Mouse (Mus musculus) liver, adult 2 months (tissue): ENCODE data around the gene Lsm2. TPM values are rescaled to one million over a fixed set of nuclear protein-coding genes. Genes with fewer than 3 reads are reported as not detected.

Experiments used
- DNase-seq: peaks from one replicate; pipeline ENCODE4 v3.0.0-alpha.2; 2011; ENCODE audit warnings: low read depth, low spot score; ENCODE audit errors: extremely low read depth
- H3K27ac ChIP-seq: fragments of 200-500 bp; replicated peaks from 2 replicates; pipeline ENCODE4 v1.5.1; 2012; ENCODE audit warnings: low read depth, mild to moderate bottlenecking, control low read depth, inconsistent platforms, low read length; ENCODE audit not compliant: insufficient read depth
- H3K27me3 ChIP-seq: fragments of 200-500 bp; 2 replicates; pipeline ENCODE4 v1.6.1; 2012; ENCODE audit warnings: mild to moderate bottlenecking, moderate library complexity, low read length, inconsistent platforms; ENCODE audit not compliant: control insufficient read depth, insufficient read depth
- H3K36me3 ChIP-seq: fragments of 200-500 bp; 2 replicates; pipeline ENCODE4 v1.6.1; 2012; ENCODE audit warnings: low read length, inconsistent platforms; ENCODE audit not compliant: control insufficient read depth, insufficient read depth
- H3K4me1 ChIP-seq: fragments of 200-500 bp; 2 replicates; pipeline ENCODE4 v1.6.1; 2011; ENCODE audit warnings: low read length; ENCODE audit not compliant: control insufficient read depth, insufficient read depth
- H3K4me3 ChIP-seq: fragments of 200-500 bp; 2 replicates; pipeline ENCODE4 v1.5.1; 2011; ENCODE audit warnings: low read depth, mild to moderate bottlenecking, control low read depth, low read length, moderate library complexity; ENCODE audit not compliant: insufficient read depth
- H3K79me2 ChIP-seq: fragments of 200-500 bp; 2 replicates; pipeline ENCODE4 v1.6.1; 2012; ENCODE audit warnings: inconsistent platforms, mild to moderate bottlenecking, low read length, moderate library complexity; ENCODE audit not compliant: control insufficient read depth, insufficient read depth
- H3K9ac ChIP-seq: fragments of 200-500 bp; 2 replicates; pipeline ENCODE4 v1.6.1; 2012; ENCODE audit warnings: low read depth, mild to moderate bottlenecking, control low read depth, inconsistent platforms, low read length
- CTCF ChIP-seq: fragments of 200-500 bp; IDR thresholded peaks from 2 replicates; pipeline ENCODE4 v1.5.1; 2011; ENCODE audit warnings: low read depth, low read length, control low read depth
- POLR2A ChIP-seq: fragments of 200-500 bp; IDR thresholded peaks from 2 replicates; pipeline ENCODE4 v1.6.1; 2011; ENCODE audit warnings: low read length, control low read depth; ENCODE audit not compliant: insufficient read depth; ENCODE audit errors: extremely low read depth
- WGBS: fragments of 180-500 bp; shearing (Covaris S2); methylation state at CpG from one replicate; pipeline ENCODE4 v1.1.7; 2018; 5-methylcytosine and 5-hydroxymethylcytosine counted together
- polyA plus RNA-seq: library from polyadenylated mRNA; depleted of rRNA; stranded (reverse); fragments of >200 nt; gene quantifications from 2 replicates; pipeline ENCODE4 v1.2.3, GENCODE M21; 2012
- total RNA-seq: library from RNA; depleted of rRNA; stranded (reverse); fragments of >200 nt; gene quantifications from 2 replicates; pipeline ENCODE4 v1.2.3, GENCODE M21; 2014

Lsm2 gene
- total and polyA plus RNA-seq, 2 experiments = 7.9 to 63.0 TPM

GRCm38 (mm10) chr17:35024691-35025488 lies 43.2 kb downstream of the Lsm2 start:
- no peaks in the 10 kb centered on the region for H3K4me1 ChIP-seq

GRCm38 (mm10) chr17:35026206-35026605 lies 44.5 kb downstream of the Lsm2 start:
- Histone ChIP-seq H3K79me2 (no peaks in the 10 kb centered on the region), H3K4me1 (no peaks in the 10 kb centered on the region), H3K36me3 (no peaks in the 10 kb centered on the region), H3K27me3 (no peaks in the 10 kb centered on the region), H3K27ac (no peak overlapping the region), H3K9ac (no peak overlapping the region), H3K4me3 (no peak overlapping the region)
- no peak for TF ChIP-seq POLR2A
- no peak for TF ChIP-seq CTCF
- no peak for DNase-seq
- 91% methylated on average over 5 of the region's 5 CpGs for WGBS

More at GRCm38 (mm10) chr17:35024691-35025488, 43.2 kb downstream of the Lsm2 start:
- H3K79me2 ChIP-seq = no peaks in the 10 kb centered on the region
- 64% methylated on average over 10 of the region's 10 CpGs for WGBS
- H3K4me3 ChIP-seq = no peak overlapping the region
- H3K9ac ChIP-seq = no peak overlapping the region
- no peak for TF ChIP-seq POLR2A
- no peak for TF ChIP-seq CTCF
- no peaks in the 10 kb centered on the region for H3K27me3 ChIP-seq
- no peak for DNase-seq
- H3K36me3 ChIP-seq = no peaks in the 10 kb centered on the region
- H3K27ac ChIP-seq = 0 out of 2 replicates have a peak overlapping the region, but pooled peaks have one; percentile 2

- no peaks in the 10 kb centered on the region for H3K79me2 ChIP-seq
- 83% methylated on average over 13 of the region's 13 CpGs for WGBS
- TF ChIP-seq CTCF (no peak), POLR2A (no peak)
- H3K27ac ChIP-seq = no peak within 1 kb of the TSS
- H3K4me1 ChIP-seq = no peaks in the 10 kb centered on the region
- no peaks in the 10 kb centered on the region for H3K27me3 ChIP-seq
- H3K36me3 ChIP-seq = no peaks in the 10 kb centered on the region
- no peak for DNase-seq
- H3K9ac ChIP-seq = no peak within 1 kb of the TSS
- no peak within 1 kb of the TSS for H3K4me3 ChIP-seq
Measured at GRCm38 (mm10) chr17:35027277-35028068, 45.8 kb downstream of the Lsm2 start, which contains the start of gene Sapcd1. Sapcd1 (minus strand) TSS chr17:35028016.

GRCm38 (mm10) chr17:35028315-35028714 lies 46.7 kb downstream of the Lsm2 start:
- no peaks in the 10 kb centered on the region for H3K4me1 ChIP-seq
- WGBS = 86% methylated on average over 2 of the region's 2 CpGs
- no peaks in the 10 kb centered on the region for H3K36me3 ChIP-seq
- H3K4me3 ChIP-seq = no peak overlapping the region
- H3K9ac ChIP-seq = no peak overlapping the region
- TF ChIP-seq POLR2A = no peak
- no peak for TF ChIP-seq CTCF
- no peak for DNase-seq
- H3K27me3 ChIP-seq = no peaks in the 10 kb centered on the region
- no peaks in the 10 kb centered on the region for H3K79me2 ChIP-seq
- H3K27ac ChIP-seq = no peak overlapping the region

- Histone ChIP-seq H3K27me3 (no peaks in the 10 kb centered on the region), H3K9ac (no peak overlapping the region), H3K27ac (no peak overlapping the region), H3K79me2 (no peaks in the 10 kb centered on the region), H3K36me3 (no peaks in the 10 kb centered on the region), H3K4me3 (no peak overlapping the region), H3K4me1 (no peaks in the 10 kb centered on the region)
- DNase-seq = peak; percentile 33
- 48% methylated on average over 19 of the region's 19 CpGs for WGBS
- TF ChIP-seq CTCF = peak; percentile 82
- TF ChIP-seq POLR2A = no peak
Measured at GRCm38 (mm10) chr17:35029691-35030532, 48.2 kb downstream of the Lsm2 start.
